Mouse (Mus musculus) gastrocnemius, postnatal 25 days (tissue): ENCODE measurements around the gene Trcg1. TPM values are rescaled to one million over a fixed set of nuclear protein-coding genes. Genes with fewer than 3 reads are reported as not detected.

Experiments used
- DNase-seq: peaks from one replicate; pipeline ENCODE4 v3.0.0; 2022
- total RNA-seq, 2 experiments: library from RNA; stranded (reverse); gene quantifications; 1 replicate in 1 of 2; 2 replicates in 1 of 2; pipeline ENCODE4 v1.2.3; 2021

Trcg1 gene
- total RNA-seq, 2 experiments from 2014 or later: not detected

DNA sequence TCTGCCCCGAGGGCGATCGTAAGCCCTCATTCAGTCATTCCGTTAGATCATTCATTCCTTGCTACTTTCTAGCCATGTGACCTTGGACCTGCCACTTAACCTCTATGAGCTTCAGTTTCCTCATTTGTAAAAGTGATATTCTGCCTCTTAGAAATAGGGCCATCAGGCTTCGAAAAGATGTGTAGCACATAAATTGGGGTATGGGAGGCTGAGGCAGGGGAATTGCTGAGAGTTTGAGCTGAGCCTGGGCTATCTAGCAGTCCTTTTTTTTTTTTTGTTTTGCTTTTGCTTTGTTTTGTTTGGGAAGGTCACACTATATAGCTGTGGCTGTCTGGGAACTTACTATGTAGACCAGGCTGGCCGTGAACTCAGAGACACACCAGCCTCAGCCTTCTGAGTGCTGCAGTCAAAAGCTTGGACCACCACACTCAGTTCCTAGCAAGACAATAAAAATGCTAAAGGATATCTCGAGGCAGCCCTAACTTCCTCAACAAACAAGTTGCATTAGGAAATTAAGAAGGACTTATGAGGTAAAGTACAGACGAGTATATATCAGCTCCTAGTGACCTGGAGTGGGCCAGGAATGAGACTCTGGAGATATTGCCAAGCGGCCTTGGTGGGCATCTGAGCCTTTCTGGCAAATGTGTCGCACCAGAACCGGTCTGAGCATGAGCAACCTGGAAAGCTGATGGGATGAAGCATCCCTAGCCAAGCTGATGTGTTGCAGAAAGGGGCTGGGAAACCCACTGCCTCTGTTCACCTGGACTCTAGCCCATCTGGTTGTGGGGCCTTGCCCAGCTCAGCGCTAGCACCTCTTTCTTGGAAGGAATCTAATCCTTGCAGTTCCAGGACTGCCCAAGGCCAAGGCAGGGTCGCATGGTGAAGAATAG, 26.7 kb downstream of the Trcg1 start:
- DNase-seq: no peak

GRCm38 (mm10) chr9:57265125-57265524, 28.8 kb downstream of the Trcg1 start:
- no peak for DNase-seq

DNA sequence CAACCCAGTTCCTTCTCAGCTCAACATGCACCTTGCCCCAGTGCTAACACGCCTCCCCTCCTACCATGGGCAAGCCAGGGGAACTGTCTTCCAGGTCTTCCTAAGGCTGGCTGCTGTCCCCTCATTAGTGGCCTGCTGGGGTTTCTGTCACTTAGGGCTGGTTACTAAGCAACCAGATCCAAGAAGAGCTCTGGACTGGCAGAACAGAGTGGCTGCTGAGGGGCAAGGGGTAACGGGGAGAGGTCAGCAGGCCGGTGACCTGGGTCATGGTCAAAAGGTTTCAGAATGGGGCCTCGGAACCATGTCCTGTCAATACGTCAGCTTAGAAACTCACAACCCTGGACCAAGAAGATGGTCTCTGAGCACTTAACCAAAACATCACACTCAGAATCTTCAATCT, 31.1 kb downstream of the Trcg1 start:
- no peak for DNase-seq

GRCm38 (mm10) chr9:57268078-57268477, 31.7 kb downstream of the Trcg1 start:
- DNase-seq: no peak

GRCm38 (mm10) chr9:57268575-57268974, 32.2 kb downstream of the Trcg1 start:
- DNase-seq: no peak

GRCm38 (mm10) chr9:57269384-57269783, 33.0 kb downstream of the Trcg1 start:
- no peak for DNase-seq

GRCm38 (mm10) chr9:57270399-57270798, 34.0 kb downstream of the Trcg1 start:
- no peak for DNase-seq

DNA sequence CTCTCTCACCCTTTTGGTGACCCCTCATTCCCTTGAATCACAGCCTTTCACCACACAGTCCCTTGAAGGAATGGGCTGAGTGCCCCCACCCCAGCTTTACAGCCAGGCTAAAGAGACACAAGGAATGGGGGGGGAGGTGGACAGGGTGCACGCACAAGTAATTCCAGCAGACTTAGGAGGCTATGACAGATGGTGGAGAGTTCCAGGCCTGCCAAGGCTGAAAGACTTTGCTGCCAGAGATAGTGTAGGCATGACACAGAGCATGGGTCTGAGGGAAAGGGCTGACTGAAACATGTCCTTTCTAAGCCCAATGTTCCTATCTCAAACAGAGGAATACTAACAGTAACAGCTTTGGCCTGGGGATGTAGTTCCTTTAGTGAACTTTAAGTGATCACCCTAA, 34.7 kb downstream of the Trcg1 start:
- no peak for DNase-seq

DNA sequence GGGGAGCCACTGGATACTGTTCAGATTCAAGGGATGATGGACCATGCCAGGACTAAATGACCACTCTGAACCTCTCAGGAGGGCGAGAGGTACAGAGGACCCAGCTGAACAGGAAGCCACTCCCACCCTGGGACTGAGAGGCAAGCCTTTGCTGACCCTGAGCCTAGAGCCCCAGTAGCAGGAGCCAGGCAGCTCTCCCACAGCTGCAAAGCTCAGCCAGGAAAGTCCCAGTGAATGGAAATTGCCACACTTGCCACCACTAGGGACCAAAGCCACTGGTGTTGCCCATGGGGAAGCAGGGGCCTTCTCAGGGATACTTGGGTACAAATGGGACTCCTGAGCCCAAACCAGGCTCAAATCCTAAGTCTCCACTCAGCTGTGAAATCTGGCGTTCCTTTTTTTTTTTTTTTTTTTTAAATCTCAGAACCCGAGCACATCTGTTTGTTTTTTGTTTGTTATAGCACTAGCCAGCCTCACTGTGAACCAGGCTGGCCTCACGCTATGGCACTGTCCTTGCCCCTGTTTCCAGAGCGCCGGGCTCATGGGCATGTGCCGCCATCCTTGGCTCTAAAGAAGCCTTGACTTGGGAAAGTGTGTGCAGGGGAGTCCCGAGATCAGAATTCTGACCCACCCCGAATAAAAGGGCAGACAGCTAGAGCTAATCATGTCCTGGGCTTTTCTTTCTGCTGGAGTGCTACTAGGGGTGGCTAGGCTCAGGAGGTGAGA, 35.6 kb downstream of the Trcg1 start:
- DNase-seq: no peak

DNA sequence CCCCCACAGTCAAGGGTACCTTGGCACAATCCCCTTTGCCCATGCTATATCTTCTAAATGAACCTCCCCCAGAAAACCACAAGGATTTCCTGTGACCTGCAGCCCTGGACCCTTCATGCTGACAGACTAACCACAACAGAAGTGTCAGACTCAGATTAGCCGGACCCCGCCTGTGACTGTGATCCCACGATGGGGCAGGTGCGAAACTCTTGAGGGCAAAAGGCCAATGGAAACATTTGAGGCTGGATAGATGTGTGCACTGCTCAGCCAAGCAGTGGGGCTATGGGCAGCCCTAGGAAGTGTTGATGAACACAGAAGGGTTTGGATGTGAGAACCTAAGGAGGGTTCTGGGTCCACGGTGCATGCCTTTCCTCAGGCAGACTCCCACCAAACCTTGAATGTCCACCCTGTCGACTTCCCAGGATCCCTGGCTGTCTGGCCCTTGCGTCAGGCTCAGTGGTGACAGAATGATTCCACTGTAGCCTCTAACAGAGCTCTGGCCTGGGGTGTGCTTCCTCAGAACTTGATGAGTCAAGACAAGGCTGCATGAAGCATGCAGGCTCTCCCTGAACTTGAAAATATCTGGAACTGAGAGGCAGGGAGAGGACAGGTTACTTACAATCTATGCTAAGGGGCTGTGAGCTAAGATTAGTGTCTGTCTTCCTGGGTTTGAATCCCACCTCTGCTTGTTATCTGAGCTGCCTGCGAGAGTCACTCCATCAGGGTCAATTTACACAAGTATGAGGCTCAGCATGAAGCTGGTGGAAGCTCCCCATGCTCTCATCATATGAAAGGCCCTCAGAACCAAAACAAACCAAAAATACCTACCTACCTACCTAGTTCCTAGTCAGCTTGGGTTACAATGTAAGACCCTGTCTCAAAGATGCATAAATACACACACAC, 36.8 kb downstream of the Trcg1 start:
- no peak for DNase-seq

GRCm38 (mm10) chr9:57273805-57274494, 37.6 kb downstream of the Trcg1 start:
- no peak for DNase-seq

GRCm38 (mm10) chr9:57276311-57276710, 40.0 kb downstream of the Trcg1 start:
- DNase-seq: peak; percentile 76

GRCm38 (mm10) chr9:57278268-57278667, 41.9 kb downstream of the Trcg1 start:
- no peak for DNase-seq

GRCm38 (mm10) chr9:57279441-57279840, 43.1 kb downstream of the Trcg1 start:
- DNase-seq: no peak

GRCm38 (mm10) chr9:57281549-57281948, 45.2 kb downstream of the Trcg1 start:
- no peak for DNase-seq

DNA sequence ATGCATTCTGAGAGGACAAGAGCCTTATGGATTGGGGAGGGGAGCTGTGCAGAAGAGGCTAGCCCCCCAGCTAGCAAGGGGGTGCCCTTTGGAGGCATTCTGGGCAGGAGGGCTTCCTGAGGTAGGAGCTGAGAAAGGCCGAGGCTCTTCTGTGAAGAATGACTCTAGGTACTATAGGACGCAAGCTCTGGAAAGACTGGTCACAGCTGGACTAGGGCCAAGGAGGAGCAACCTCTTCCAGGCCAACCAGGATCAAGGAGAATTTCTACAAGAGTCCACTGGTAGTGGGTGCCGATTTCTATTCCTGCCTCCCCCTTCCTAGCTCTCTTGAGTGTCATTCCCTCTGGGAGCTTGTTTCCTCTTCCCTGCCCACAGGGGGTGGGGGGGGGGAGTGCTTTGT, 46.3 kb downstream of the Trcg1 start:
- DNase-seq: no peak

DNA sequence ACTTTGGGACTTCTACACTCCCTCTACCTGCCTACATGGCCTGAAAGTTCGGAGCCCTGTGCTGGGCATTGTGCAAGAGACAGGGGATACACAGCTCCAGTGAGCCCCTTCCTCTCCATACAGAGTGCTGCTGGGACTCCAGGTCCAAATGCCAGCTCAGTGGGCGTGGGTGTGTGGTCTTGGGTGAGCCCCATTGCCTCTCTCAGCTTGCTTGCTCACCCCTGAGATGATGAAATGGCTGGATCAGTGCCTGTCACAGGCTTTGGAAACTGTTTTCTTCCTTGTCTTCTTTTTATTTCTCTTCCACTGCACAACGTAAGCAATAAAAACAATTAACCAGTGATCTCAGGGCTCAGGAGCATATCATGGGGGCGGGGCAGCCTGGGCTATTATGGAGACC, 47.0 kb downstream of the Trcg1 start:
- no peak for DNase-seq

DNA sequence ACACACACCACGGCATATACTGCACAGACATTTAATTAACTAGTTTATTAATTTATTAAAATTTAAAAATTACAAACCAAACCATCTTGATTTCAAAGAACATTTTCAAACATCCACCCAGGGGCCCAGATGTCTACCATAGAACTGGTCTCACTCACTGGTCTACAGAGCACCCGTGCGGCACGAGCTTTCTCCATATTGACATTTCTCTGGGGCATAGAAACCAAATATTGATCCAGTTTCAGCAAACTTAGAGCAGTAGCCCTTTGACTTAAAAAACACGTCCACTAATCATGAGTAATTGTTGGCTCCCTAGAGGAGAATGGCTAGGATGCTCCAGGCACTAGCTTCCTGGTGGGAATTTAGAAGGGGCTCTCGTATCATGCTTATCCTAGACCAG, 50.8 kb downstream of the Trcg1 start:
- DNase-seq: no peak

GRCm38 (mm10) chr9:57294905-57295304, 58.5 kb downstream of the Trcg1 start:
- no peak for DNase-seq

DNA sequence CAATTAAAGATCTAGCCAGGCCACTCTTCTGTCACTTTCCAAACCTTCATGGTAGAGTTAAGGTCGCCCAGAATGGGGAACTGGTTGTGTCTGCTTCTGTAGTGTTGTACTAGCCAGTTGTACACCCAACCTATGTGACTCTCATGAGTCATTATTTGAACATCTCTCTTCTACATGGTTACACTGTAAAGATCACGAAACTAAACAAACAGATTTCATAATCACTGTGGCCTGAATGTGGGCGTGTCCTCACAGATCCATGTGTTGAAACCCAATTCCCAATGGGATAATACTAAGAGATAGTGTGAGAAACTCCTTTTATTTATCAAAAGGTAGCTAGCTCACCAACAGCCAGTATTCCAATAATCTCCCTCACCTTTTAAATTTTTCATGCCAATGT, 59.3 kb downstream of the Trcg1 start:
- no peak for DNase-seq

- no peak for DNase-seq
Measured at GRCm38 (mm10) chr9:57296277-57296676, 59.9 kb downstream of the Trcg1 start.

DNA sequence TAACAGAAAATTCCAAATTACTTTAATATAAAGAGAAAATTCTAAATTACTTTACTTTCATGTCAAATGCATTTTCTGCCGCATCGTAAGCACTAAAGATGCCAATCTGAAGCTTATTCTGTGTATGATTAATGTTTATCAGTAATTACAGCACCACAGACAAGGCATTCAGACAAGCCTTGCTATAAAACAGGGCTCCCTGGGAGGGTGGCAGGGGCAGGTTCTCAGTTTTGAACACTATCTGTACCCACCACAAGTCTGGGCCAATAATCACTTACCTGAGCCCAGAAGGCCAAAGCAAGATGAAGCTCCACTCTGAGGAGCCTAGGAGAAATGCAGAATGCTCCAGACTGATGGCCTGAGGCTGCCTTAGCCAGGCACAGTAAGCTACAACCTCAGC, 61.6 kb downstream of the Trcg1 start:
- no peak for DNase-seq
